Mouse (Mus musculus): ENCODE results near the gene Fgd1.

Fgd1 gene

GRCm38 (mm10) chrX:151066071-151066666 is 20.2 kb downstream of the Fgd1 start:
- H3K9me3 ChIP-seq (ENCODE audit: low read length): no peaks in the 10 kb centered on the region
- peaks cover 86% of the 10 kb centered on the region for H3K36me3 ChIP-seq (ENCODE audit: insufficient read depth, low read length)
- no peaks in the 10 kb centered on the region for H3K27me3 ChIP-seq (ENCODE audit: insufficient read depth, low read length)
- peaks cover 13% of the 10 kb centered on the region for H3K4me1 ChIP-seq (replicated peaks; ENCODE audit: low read depth, low read length)
- TF ChIP-seq POU5F1 (IDR thresholded peaks at IDR 0.05; ENCODE audit: borderline replicate concordance, low read length) (no peak), CTCF (conservative IDR thresholded peaks at IDR 0.05; ENCODE audit: low read length) (no peak), NANOG (IDR thresholded peaks at IDR 0.05; ENCODE audit: borderline replicate concordance, low read length) (no peak)
- H3K4me3 ChIP-seq (replicated peaks; ENCODE audit: low read length): no peak overlapping the region

- TF ChIP-seq NANOG (IDR thresholded peaks at IDR 0.05; ENCODE audit: borderline replicate concordance, low read length) (no peak), CTCF (conservative IDR thresholded peaks at IDR 0.05; ENCODE audit: low read length) (no peak), POU5F1 (IDR thresholded peaks at IDR 0.05; ENCODE audit: borderline replicate concordance, low read length) (no peak)
- H3K4me3 ChIP-seq (replicated peaks; ENCODE audit: low read length): no peak overlapping the region
These were observed 21.9 kb downstream of the Fgd1 start for GRCm38 (mm10) chrX:151067876-151068275.

GRCm38 (mm10) chrX:151076007-151076406 is 30.1 kb downstream of the Fgd1 start:
- Histone ChIP-seq H3K36me3 (ENCODE audit: insufficient read depth, low read length) (peaks cover 94% of the 10 kb centered on the region), H3K9me3 (ENCODE audit: low read length) (no peaks in the 10 kb centered on the region), H3K27me3 (ENCODE audit: insufficient read depth, low read length) (no peaks in the 10 kb centered on the region), H3K4me3 (replicated peaks; ENCODE audit: low read length) (no peak overlapping the region), H3K4me1 (replicated peaks; ENCODE audit: low read depth, low read length) (no peaks in the 10 kb centered on the region)
- TF ChIP-seq NANOG (IDR thresholded peaks at IDR 0.05; ENCODE audit: borderline replicate concordance, low read length): no peak
- TF ChIP-seq POU5F1 (IDR thresholded peaks at IDR 0.05; ENCODE audit: borderline replicate concordance, low read length): no peak
- no peak for TF ChIP-seq CTCF (conservative IDR thresholded peaks at IDR 0.05; ENCODE audit: low read length)

More at GRCm38 (mm10) chrX:151067876-151068275, 21.9 kb downstream of the Fgd1 start:
- Histone ChIP-seq H3K9me3 (ENCODE audit: low read length) (no peaks in the 10 kb centered on the region), H3K36me3 (ENCODE audit: insufficient read depth, low read length) (peaks cover 87% of the 10 kb centered on the region), H3K27me3 (ENCODE audit: insufficient read depth, low read length) (no peaks in the 10 kb centered on the region), H3K4me1 (replicated peaks; ENCODE audit: low read depth, low read length) (peaks cover 5% of the 10 kb centered on the region; the same call in 1 of the 2 replicates)

- no peaks in the 10 kb centered on the region for H3K4me1 ChIP-seq (replicated peaks; ENCODE audit: low read depth, low read length)
- H3K36me3 ChIP-seq (ENCODE audit: insufficient read depth, low read length): peaks cover 95% of the 10 kb centered on the region
- no peak overlapping the region for H3K4me3 ChIP-seq (replicated peaks; ENCODE audit: low read length)
- no peaks in the 10 kb centered on the region for H3K9me3 ChIP-seq (ENCODE audit: low read length)
- no peaks in the 10 kb centered on the region for H3K27me3 ChIP-seq (ENCODE audit: insufficient read depth, low read length)
- no peak for TF ChIP-seq NANOG (IDR thresholded peaks at IDR 0.05; ENCODE audit: borderline replicate concordance, low read length)
- no peak for TF ChIP-seq CTCF (conservative IDR thresholded peaks at IDR 0.05; ENCODE audit: low read length)
- TF ChIP-seq POU5F1 (IDR thresholded peaks at IDR 0.05; ENCODE audit: borderline replicate concordance, low read length): no peak
These were observed 31.1 kb downstream of the Fgd1 start for GRCm38 (mm10) chrX:151076941-151077485.

GRCm38 (mm10) chrX:151085599-151085998 is 39.6 kb downstream of the Fgd1 start:
- Histone ChIP-seq H3K4me3 (replicated peaks; ENCODE audit: low read length) (no peak overlapping the region), H3K9me3 (ENCODE audit: low read length) (no peaks in the 10 kb centered on the region), H3K27me3 (ENCODE audit: insufficient read depth, low read length) (no peaks in the 10 kb centered on the region), H3K4me1 (replicated peaks; ENCODE audit: low read depth, low read length) (peaks cover 26% of the 10 kb centered on the region), H3K36me3 (ENCODE audit: insufficient read depth, low read length) (peaks cover 99% of the 10 kb centered on the region)
- no peak for TF ChIP-seq NANOG (IDR thresholded peaks at IDR 0.05; ENCODE audit: borderline replicate concordance, low read length)
- TF ChIP-seq POU5F1 (IDR thresholded peaks at IDR 0.05; ENCODE audit: borderline replicate concordance, low read length): no peak
- TF ChIP-seq CTCF (conservative IDR thresholded peaks at IDR 0.05; ENCODE audit: low read length): no peak

GRCm38 (mm10) chrX:151087418-151087817 is 41.5 kb downstream of the Fgd1 start:
- Histone ChIP-seq H3K4me1 (replicated peaks; ENCODE audit: low read depth, low read length) (peaks cover 40% of the 10 kb centered on the region), H3K27me3 (ENCODE audit: insufficient read depth, low read length) (no peaks in the 10 kb centered on the region), H3K36me3 (ENCODE audit: insufficient read depth, low read length) (peaks cover 97% of the 10 kb centered on the region), H3K4me3 (replicated peaks; ENCODE audit: low read length) (no peak overlapping the region), H3K9me3 (ENCODE audit: low read length) (no peaks in the 10 kb centered on the region)
- TF ChIP-seq NANOG (IDR thresholded peaks at IDR 0.05; ENCODE audit: borderline replicate concordance, low read length) (no peak), POU5F1 (IDR thresholded peaks at IDR 0.05; ENCODE audit: borderline replicate concordance, low read length) (no peak), CTCF (conservative IDR thresholded peaks at IDR 0.05; ENCODE audit: low read length) (no peak)

GRCm38 (mm10) chrX:151096171-151097058 is 50.5 kb downstream of the Fgd1 start, which contains the start of gene Tsr2:
TSS of gene Tsr2 (minus strand) at chrX:151096543.
- TF ChIP-seq POU5F1 (IDR thresholded peaks at IDR 0.05; ENCODE audit: borderline replicate concordance, low read length): no peak
- TF ChIP-seq NANOG (IDR thresholded peaks at IDR 0.05; ENCODE audit: borderline replicate concordance, low read length): no peak
- TF ChIP-seq CTCF (conservative IDR thresholded peaks at IDR 0.05; ENCODE audit: low read length): no peak
- Histone ChIP-seq H3K4me1 (replicated peaks; ENCODE audit: low read depth, low read length) (peaks cover 12% of the 10 kb centered on the region), H3K36me3 (ENCODE audit: insufficient read depth, low read length) (peaks cover 14% of the 10 kb centered on the region), H3K27me3 (ENCODE audit: insufficient read depth, low read length) (no peaks in the 10 kb centered on the region), H3K9me3 (ENCODE audit: low read length) (no peaks in the 10 kb centered on the region), H3K4me3 (replicated peaks; ENCODE audit: low read length) (peak within 1 kb of the TSS; percentile 85)
